Mouse (Mus musculus) kidney, embryonic 14.5 days (tissue): ENCODE results near the gene Ubr4. TPM values are rescaled to one million over a fixed set of nuclear protein-coding genes. Genes with fewer than 3 reads are reported as not detected.

ENCODE experiments used
- ATAC-seq: fragments of 200-750 bp; cut with Nextera tagmentation; 2 replicates; pipeline ENCODE4 v1.8.0; 2017; ENCODE audit warnings: moderate number of reproducible peaks, mild to moderate bottlenecking, moderate TSS enrichment, moderate library complexity; ENCODE audit not compliant: low FRiP score, low TSS enrichment
- H3K27ac ChIP-seq: fragments of 300-500 bp; sonication (generic); 2 replicates; pipeline ENCODE4 v1.5.1; 2014; ENCODE audit warnings: low read depth, mild to moderate bottlenecking, low read length, moderate library complexity, mixed read lengths
- H3K27me3 ChIP-seq: fragments of 300-500 bp; sonication (generic); 2 replicates; pipeline ENCODE4 v1.6.1; 2014; ENCODE audit warnings: mild to moderate bottlenecking, low read length; ENCODE audit not compliant: control insufficient read depth, insufficient read depth
- H3K36me3 ChIP-seq: fragments of 300-500 bp; sonication (generic); 2 replicates; pipeline ENCODE4 v1.6.1; 2014; ENCODE audit warnings: low read length, mixed read lengths; ENCODE audit not compliant: control insufficient read depth, insufficient read depth
- H3K4me1 ChIP-seq: fragments of 300-500 bp; sonication (generic); 2 replicates; pipeline ENCODE4 v1.6.1; 2014; ENCODE audit warnings: low read length, mixed read lengths; ENCODE audit not compliant: control insufficient read depth, insufficient read depth
- H3K4me2 ChIP-seq: fragments of 300-500 bp; sonication (generic); replicated peaks from 2 replicates; pipeline ENCODE4 v1.6.1; 2014; ENCODE audit warnings: low read depth, mild to moderate bottlenecking, low read length
- H3K4me3 ChIP-seq: fragments of 300-500 bp; sonication (generic); 2 replicates; pipeline ENCODE4 v1.5.1; 2014; ENCODE audit warnings: mild to moderate bottlenecking, low read length
- H3K9ac ChIP-seq: fragments of 300-500 bp; sonication (generic); 2 replicates; pipeline ENCODE4 v1.6.1; 2014; ENCODE audit warnings: low read depth, mild to moderate bottlenecking, low read length, moderate library complexity
- H3K9me3 ChIP-seq: fragments of 300-500 bp; sonication (generic); 2 replicates; pipeline ENCODE4 v1.6.1; 2016; ENCODE audit warnings: low read length; ENCODE audit not compliant: control insufficient read depth
- WGBS: fragments of 180-500 bp; shearing (Covaris S2); extraction: QIAGEN DNeasy Blood & Tissue Kit; methylation state at CpG from one replicate; pipeline ENCODE4 v1.1.7; 2014; 5-methylcytosine and 5-hydroxymethylcytosine counted together
- polyA plus RNA-seq: library from polyadenylated mRNA; unstranded; fragments of >200 nt; fragmentation: Nextera tagmentation; extraction: Ambion mirVana; gene quantifications from 2 replicates; pipeline ENCODE4 v1.2.1, GENCODE M21; 2014

Ubr4 gene
- polyA plus RNA-seq, 1 experiment from 2014 or later: 88.6 TPM

DNA sequence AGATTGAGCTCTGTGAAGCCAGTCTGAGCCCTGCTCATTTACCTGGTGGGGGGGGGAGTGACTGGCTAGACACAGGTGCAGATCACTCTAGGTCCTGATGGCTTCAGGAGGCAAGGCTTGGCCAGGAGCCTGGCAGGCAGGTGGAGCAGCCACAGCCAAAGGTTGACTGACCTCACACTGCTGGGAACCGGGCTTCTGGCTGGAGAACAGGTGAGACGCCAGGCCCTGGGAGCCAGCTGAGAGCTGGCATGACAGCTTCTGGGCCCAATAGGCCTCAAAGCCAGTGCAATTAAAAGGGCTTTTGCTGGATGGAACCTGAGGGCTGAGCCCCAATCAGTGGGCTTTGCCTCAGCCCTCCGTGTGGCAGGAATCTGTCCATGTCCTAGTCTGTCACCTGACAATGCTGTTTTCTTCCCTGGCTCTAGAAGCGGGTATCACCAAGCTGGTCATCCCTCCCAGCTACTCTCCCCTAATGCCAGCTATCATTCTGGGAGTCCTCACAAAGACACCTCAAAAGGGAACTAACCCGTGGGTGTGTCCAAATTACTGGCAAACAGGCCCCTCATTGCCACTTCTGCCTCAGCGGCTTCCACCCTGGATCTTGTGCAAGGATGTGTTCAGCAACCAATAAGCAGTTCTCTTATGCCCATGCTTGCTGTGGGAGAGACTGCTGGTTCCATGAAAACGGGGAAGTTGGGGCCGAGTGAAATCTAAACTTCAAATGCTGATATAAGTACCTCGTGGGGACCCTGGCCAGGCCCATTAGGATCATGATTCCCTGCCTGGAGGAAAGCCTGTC, 141.0 kb downstream of the Ubr4 start:
- no peaks in the 10 kb centered on the region for H3K27me3 ChIP-seq
- no peaks in the 10 kb centered on the region for H3K9me3 ChIP-seq
- H3K36me3 ChIP-seq: peaks cover 33% of the 10 kb centered on the region
- no peak overlapping the region for H3K27ac ChIP-seq
- H3K9ac ChIP-seq: no peak overlapping the region
- H3K4me1 ChIP-seq: 0 out of 2 replicates have a peak, but pooled peaks cover 3% of the 10 kb centered on the region
- ATAC-seq: no peak
- WGBS: 59% methylated on average over 9 of the region's 9 CpGs
- H3K4me2 ChIP-seq: no peak overlapping the region
- H3K4me3 ChIP-seq: no peak overlapping the region

GRCm38 (mm10) chr4:139500814-139501213, 148.4 kb downstream of the Ubr4 start:
- Histone ChIP-seq H3K36me3 (no peaks in the 10 kb centered on the region), H3K4me1 (0 out of 2 replicates have a peak, but pooled peaks cover 3% of the 10 kb centered on the region), H3K9ac (no peak overlapping the region), H3K4me3 (no peak overlapping the region), H3K27ac (no peak overlapping the region), H3K4me2 (no peak overlapping the region), H3K27me3 (no peaks in the 10 kb centered on the region), H3K9me3 (peaks cover 4% of the 10 kb centered on the region; the same call in 1 of the 2 replicates)
- 74% methylated on average over 14 of the region's 14 CpGs for WGBS
- no peak for ATAC-seq

GRCm38 (mm10) chr4:139501702-139502101, 149.3 kb downstream of the Ubr4 start:
- H3K4me2 ChIP-seq: no peak overlapping the region
- no peaks in the 10 kb centered on the region for H3K36me3 ChIP-seq
- H3K4me1 ChIP-seq: 0 out of 2 replicates have a peak, but pooled peaks cover 3% of the 10 kb centered on the region
- H3K27me3 ChIP-seq: no peaks in the 10 kb centered on the region
- no peak overlapping the region for H3K4me3 ChIP-seq
- WGBS: 79% methylated on average over 6 of the region's 6 CpGs
- ATAC-seq: no peak
- no peak overlapping the region for H3K27ac ChIP-seq
- H3K9me3 ChIP-seq: peaks cover 5% of the 10 kb centered on the region; the same call in 1 of the 2 replicates
- no peak overlapping the region for H3K9ac ChIP-seq

DNA sequence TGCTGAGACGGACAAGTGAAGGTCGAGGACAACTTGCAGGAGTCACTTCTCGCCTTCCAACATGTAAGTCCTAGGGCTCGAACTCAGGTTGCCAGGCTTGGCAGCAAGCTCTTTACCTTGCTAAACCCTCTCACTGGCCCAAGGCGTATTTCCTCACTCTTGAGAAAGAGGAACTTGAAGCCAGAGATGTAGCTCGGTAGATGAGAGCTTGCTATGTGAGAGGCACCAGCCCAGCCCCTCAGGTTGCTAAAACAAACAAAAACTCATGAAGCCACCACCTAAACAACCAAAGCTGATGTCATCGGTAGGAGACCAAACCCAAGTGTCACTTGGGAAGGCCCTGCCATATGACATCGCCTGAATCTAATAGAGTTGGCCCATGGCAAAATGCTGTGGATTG, 151.5 kb downstream of the Ubr4 start:
- Histone ChIP-seq H3K9me3 (peaks cover 5% of the 10 kb centered on the region; the same call in 1 of the 2 replicates), H3K4me2 (no peak overlapping the region), H3K36me3 (no peaks in the 10 kb centered on the region), H3K27ac (no peak overlapping the region), H3K4me3 (no peak overlapping the region), H3K4me1 (no peaks in the 10 kb centered on the region), H3K9ac (no peak overlapping the region), H3K27me3 (no peaks in the 10 kb centered on the region)
- no peak for ATAC-seq
- 87% methylated on average over 8 of the region's 8 CpGs for WGBS

- H3K9ac ChIP-seq: no peak overlapping the region
- H3K9me3 ChIP-seq: peaks cover 5% of the 10 kb centered on the region; the same call in 1 of the 2 replicates
- ATAC-seq: no peak
- H3K27me3 ChIP-seq: no peaks in the 10 kb centered on the region
- no peaks in the 10 kb centered on the region for H3K4me1 ChIP-seq
- H3K4me3 ChIP-seq: no peak overlapping the region
- H3K36me3 ChIP-seq: no peaks in the 10 kb centered on the region
- no peak overlapping the region for H3K4me2 ChIP-seq
- 78% methylated on average over 4 of the region's 4 CpGs for WGBS
- H3K27ac ChIP-seq: no peak overlapping the region
Measured at GRCm38 (mm10) chr4:139505716-139506115, 153.3 kb downstream of the Ubr4 start.

DNA sequence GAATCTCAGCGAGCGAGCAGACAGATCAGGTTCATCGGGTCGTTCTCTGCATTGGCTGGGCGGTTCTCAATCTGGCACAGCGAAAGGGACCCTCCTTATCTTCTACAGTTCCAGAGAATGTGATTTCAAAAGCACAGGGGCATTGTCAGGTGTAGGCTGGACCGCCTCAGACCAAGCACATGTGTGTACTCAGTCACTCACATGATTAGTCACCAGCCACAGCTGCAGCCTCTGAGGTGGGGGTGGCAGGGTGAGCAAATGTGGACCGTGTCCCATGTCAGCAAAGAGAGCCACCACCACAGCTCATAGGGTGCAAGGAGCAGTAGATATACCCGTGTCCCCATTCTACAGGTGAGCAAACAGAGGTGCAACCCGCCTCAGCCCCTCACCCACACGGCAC, 154.3 kb downstream of the Ubr4 start:
- H3K27me3 ChIP-seq: no peaks in the 10 kb centered on the region
- H3K4me2 ChIP-seq: no peak overlapping the region
- H3K9ac ChIP-seq: no peak overlapping the region
- 88% methylated on average over 11 of the region's 11 CpGs for WGBS
- ATAC-seq: no peak
- peaks cover 5% of the 10 kb centered on the region; the same call in 1 of the 2 replicates for H3K9me3 ChIP-seq
- no peak overlapping the region for H3K4me3 ChIP-seq
- H3K36me3 ChIP-seq: no peaks in the 10 kb centered on the region
- no peaks in the 10 kb centered on the region for H3K4me1 ChIP-seq
- no peak overlapping the region for H3K27ac ChIP-seq

- Histone ChIP-seq H3K9ac (no peak overlapping the region), H3K9me3 (peaks cover 5% of the 10 kb centered on the region; the same call in 1 of the 2 replicates), H3K4me3 (no peak overlapping the region), H3K4me1 (no peaks in the 10 kb centered on the region), H3K27me3 (no peaks in the 10 kb centered on the region), H3K4me2 (no peak overlapping the region), H3K36me3 (no peaks in the 10 kb centered on the region), H3K27ac (no peak overlapping the region)
- ATAC-seq: no peak
- 66% methylated on average over 2 of the region's 2 CpGs for WGBS
Measured at GRCm38 (mm10) chr4:139509069-139509468, 156.7 kb downstream of the Ubr4 start.

DNA sequence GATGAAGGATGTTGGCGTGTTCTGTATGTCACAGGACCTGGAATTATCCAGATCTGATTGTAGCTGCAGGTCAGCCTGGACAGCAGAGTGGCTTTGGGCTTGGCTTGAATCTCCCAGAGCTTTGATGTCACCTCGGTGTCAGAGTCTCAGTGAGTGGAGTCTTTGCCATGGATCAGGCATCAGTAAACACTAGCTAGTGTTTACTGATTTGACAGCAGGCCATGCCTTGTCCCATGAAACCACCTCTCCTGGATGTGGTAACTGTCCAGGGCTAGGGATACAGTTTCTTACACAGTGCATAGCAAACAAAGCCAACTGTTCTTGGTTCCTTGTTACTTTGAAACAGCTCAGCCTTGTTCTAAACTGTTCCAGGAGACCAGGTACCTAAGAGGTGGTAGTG, 159.1 kb downstream of the Ubr4 start:
- no peak for ATAC-seq
- Histone ChIP-seq H3K27ac (no peak overlapping the region), H3K4me1 (no peaks in the 10 kb centered on the region), H3K27me3 (no peaks in the 10 kb centered on the region), H3K9me3 (no peaks in the 10 kb centered on the region), H3K4me2 (no peak overlapping the region), H3K4me3 (no peak overlapping the region), H3K36me3 (no peaks in the 10 kb centered on the region), H3K9ac (no peak overlapping the region)
- 77% methylated on average over 2 of the region's 2 CpGs for WGBS

DNA sequence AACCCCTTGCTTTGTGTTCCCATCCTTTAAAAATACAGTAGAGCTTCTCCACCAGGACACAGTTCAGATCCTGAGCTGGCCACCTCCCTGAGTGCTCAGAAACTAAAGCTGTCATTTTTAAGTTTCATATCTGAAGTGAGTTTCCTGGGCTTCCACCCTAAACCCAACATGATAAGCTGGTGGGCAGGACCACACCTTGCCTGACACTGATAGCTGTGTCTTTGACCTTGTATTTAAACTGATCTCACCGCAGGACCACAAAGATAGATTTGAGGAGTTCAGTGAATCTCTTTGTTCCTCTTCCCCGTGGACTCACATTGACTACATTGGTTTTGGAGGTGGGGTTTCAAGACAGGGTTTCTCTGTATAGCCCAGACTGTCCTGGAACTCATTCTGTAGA, 160.6 kb downstream of the Ubr4 start:
- Histone ChIP-seq H3K9me3 (no peaks in the 10 kb centered on the region), H3K36me3 (no peaks in the 10 kb centered on the region), H3K4me2 (no peak overlapping the region), H3K4me1 (no peaks in the 10 kb centered on the region), H3K27ac (no peak overlapping the region), H3K4me3 (no peak overlapping the region), H3K9ac (no peak overlapping the region), H3K27me3 (no peaks in the 10 kb centered on the region)
- ATAC-seq: no peak
- WGBS: 83% methylated on average over 2 of the region's 2 CpGs
